Mouse (Mus musculus): Measurements from ENCODE around the gene Mvb12b. TPM values are rescaled to one million over a fixed set of nuclear protein-coding genes. Genes with fewer than 3 reads are reported as not detected.
A peak's percentile ranks its signal among the peaks of the same experiment; 100 is the strongest.

The Mvb12b gene
- polyA plus RNA-seq, 1 experiment from 2014 or later, result 85.8 TPM

DNA sequence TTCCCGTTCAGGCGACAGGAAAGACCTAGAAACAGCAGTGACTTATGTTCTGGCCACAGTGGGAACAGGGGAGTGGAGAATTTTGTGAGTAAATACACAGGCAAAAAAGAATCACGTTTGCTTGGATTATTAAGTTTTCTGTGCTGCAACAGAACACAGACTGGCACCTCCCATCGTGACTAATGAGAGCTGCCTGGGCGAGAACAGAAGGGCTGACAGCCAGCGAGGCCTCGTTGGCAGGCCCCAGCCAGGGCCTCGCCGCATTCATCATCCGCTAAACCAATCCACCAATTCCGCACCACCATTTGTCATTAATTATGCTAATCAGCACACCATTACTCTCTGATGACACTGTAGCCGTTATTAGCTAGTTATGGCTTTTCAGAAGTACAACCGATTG lies 102.2 kb downstream of the Mvb12b start:
- WGBS, result 6% methylated on average over 13 of the region's 13 CpGs
- peak; percentile 78 for ATAC-seq (replicated peaks)
- H3K4me1 ChIP-seq, result peaks cover 85% of the 10 kb centered on the region

DNA sequence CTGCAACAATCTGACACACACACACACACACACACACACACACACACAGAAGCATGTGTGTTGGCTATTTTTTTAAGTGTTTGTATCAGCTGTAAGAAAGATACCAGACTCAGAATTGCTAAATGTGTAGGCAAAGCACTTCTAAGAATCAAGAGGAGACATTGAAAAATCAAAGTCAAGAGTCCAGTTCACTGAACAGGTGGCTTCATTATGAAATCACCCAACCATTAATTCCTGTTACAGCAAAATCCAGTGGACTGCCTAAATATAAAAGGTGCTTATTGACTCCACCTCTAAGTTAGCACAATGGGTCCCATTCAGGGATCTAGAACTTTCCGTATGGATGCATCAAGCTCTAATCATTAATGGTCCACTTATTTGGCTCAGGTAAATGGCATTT lies 103.0 kb downstream of the Mvb12b start:
- 32% methylated on average over 1 of the region's 1 CpGs for WGBS
- H3K4me1 ChIP-seq, result peaks cover 76% of the 10 kb centered on the region
- no peak overlapping the region for H3K9ac ChIP-seq (replicated peaks)
- ATAC-seq (replicated peaks), result no peak
- peak overlapping the region; percentile 56; the same call in 1 of the 2 replicates for H3K27ac ChIP-seq (replicated peaks)
- H3K9me3 ChIP-seq, result no peaks in the 10 kb centered on the region
- no peaks in the 10 kb centered on the region for H3K36me3 ChIP-seq
- no peak overlapping the region for H3K4me2 ChIP-seq (replicated peaks)
- no peak overlapping the region for H3K4me3 ChIP-seq
- no peaks in the 10 kb centered on the region for H3K27me3 ChIP-seq

More for the DNA sequence above, 102.2 kb downstream of the Mvb12b start:
- H3K9ac ChIP-seq (replicated peaks), result 0 out of 2 replicates have a peak overlapping the region, but pooled peaks have one; percentile 10
- H3K4me3 ChIP-seq, result no peak overlapping the region
- no peaks in the 10 kb centered on the region for H3K27me3 ChIP-seq
- no peaks in the 10 kb centered on the region for H3K9me3 ChIP-seq
- H3K36me3 ChIP-seq, result no peaks in the 10 kb centered on the region
- H3K4me2 ChIP-seq (replicated peaks), result peak overlapping the region; percentile 29
- H3K27ac ChIP-seq (replicated peaks), result peak overlapping the region; percentile 95

DNA sequence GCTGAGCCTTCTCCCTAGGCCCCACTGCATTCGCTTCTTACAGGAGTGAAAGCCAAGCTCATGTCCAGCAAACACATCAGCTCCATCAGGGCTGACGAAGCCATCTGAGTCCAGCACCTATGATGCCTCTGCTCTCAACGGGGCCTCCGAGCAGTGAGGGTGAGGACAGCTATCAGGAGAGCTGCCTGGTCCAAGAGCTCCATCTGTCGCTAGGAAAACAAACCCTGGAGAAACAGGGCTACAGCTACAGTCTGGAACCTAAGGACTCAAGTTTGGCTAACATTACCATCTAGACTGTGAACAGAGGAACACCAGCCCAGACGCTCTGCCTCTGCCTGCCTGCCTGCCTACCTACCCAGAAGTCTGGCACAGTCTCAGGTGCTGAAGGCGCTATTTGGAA lies 104.3 kb downstream of the Mvb12b start:
- no peak overlapping the region for H3K4me2 ChIP-seq (replicated peaks)
- no peaks in the 10 kb centered on the region for H3K36me3 ChIP-seq
- H3K9ac ChIP-seq (replicated peaks), result no peak overlapping the region
- ATAC-seq (replicated peaks), result no peak
- H3K4me1 ChIP-seq, result peaks cover 65% of the 10 kb centered on the region
- no peak overlapping the region for H3K4me3 ChIP-seq
- H3K9me3 ChIP-seq, result no peaks in the 10 kb centered on the region
- H3K27ac ChIP-seq (replicated peaks), result peak overlapping the region; percentile 56
- no peaks in the 10 kb centered on the region for H3K27me3 ChIP-seq
- WGBS, result 72% methylated on average over 7 of the region's 7 CpGs

DNA sequence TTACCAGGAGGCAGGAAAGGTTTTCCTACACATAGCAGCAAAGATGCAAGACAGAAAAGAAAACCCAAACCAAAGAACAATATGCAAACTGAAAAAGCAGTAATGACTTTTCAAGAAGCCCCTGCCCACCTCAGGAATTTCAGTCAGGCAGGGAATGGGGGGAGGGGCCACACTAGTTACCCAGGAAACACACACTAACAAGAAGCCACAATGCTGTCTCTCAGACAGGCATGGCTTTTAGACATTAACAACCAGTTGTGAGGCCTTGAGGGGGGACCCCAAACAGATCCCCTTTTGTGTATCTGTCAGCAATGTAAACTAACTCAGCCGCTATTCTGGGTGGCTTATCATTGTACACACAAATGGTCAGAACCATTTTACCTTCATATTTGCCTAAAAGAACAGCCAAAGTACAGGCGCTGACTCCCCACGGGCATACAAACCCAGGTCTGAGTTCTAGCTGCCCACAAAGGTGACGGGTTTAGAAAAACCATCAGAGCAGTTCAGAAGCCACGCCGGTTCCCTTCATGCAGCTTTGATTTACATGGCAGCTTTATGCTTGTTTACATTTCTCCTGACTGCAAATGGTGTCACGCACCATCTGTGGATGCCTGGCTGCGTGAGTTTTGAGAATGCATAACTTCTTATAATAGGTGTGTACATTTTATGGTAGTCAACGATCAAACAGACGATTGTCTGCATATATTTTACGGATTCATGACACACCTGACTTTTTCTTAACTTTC lies 105.9 kb downstream of the Mvb12b start:
- Histone ChIP-seq H3K27me3 (no peaks in the 10 kb centered on the region), H3K9ac (replicated peaks) (no peak overlapping the region), H3K36me3 (no peaks in the 10 kb centered on the region), H3K27ac (replicated peaks) (peak overlapping the region; percentile 66), H3K4me3 (no peak overlapping the region), H3K9me3 (no peaks in the 10 kb centered on the region), H3K4me2 (replicated peaks) (no peak overlapping the region), H3K4me1 (peaks cover 50% of the 10 kb centered on the region)
- WGBS, result 39% methylated on average over 11 of the region's 11 CpGs
- no peak for ATAC-seq (replicated peaks)

DNA sequence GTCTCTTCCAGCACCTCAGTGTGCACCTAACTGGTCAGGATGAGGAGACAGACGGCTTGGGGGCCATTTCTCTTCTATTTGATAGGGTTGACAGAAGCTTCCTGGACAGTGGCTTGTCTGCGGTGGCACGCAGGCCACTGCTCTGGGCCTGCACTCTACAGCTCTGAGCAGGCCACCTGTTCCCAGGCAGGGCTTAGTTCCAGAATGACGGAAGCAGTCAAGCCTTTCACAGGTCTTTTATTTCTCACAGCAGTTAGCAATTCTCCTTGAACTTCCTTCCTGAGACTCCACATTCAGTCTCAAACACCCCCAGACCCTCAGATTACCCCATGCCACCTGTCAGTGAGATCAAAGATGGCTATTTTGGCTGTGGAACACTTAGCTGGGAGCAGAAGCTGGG lies 109.3 kb downstream of the Mvb12b start:
- H3K9ac ChIP-seq (replicated peaks), result no peak overlapping the region
- ATAC-seq (replicated peaks), result no peak
- H3K9me3 ChIP-seq, result no peaks in the 10 kb centered on the region
- WGBS, result 82% methylated on average over 4 of the region's 4 CpGs
- H3K4me2 ChIP-seq (replicated peaks), result no peak overlapping the region
- H3K4me3 ChIP-seq, result no peak overlapping the region
- no peaks in the 10 kb centered on the region for H3K27me3 ChIP-seq
- H3K4me1 ChIP-seq, result peaks cover 20% of the 10 kb centered on the region
- H3K27ac ChIP-seq (replicated peaks), result no peak overlapping the region
- peaks cover 7% of the 10 kb centered on the region; the same call in 1 of the 2 replicates for H3K36me3 ChIP-seq

DNA sequence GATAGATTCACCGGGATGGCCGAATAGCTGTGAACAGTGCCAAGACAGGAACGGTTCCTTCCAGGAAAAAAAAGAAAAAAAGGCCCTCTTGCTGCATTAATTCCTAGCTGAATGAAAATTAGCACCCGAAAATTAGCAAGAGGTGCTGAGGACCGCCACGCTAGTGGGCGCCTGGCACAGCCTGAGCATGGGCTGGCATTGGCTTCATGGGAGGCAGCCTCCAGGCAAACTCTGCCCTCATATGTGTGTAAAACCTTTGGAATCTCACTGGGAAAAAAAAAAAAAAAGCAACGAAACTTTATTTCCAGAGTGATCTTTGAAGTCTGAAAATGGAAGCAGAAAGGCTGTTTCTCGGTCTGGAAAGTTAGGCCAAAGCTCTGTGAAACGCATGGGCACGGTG lies 110.7 kb downstream of the Mvb12b start:
- H3K4me3 ChIP-seq, result no peak overlapping the region
- no peaks in the 10 kb centered on the region for H3K9me3 ChIP-seq
- no peak overlapping the region for H3K27ac ChIP-seq (replicated peaks)
- H3K27me3 ChIP-seq, result no peaks in the 10 kb centered on the region
- no peak overlapping the region for H3K9ac ChIP-seq (replicated peaks)
- H3K36me3 ChIP-seq, result peaks cover 7% of the 10 kb centered on the region; the same call in 1 of the 2 replicates
- no peak overlapping the region for H3K4me2 ChIP-seq (replicated peaks)
- no peak for ATAC-seq (replicated peaks)
- 84% methylated on average over 11 of the region's 11 CpGs for WGBS
- peaks cover 20% of the 10 kb centered on the region for H3K4me1 ChIP-seq

DNA sequence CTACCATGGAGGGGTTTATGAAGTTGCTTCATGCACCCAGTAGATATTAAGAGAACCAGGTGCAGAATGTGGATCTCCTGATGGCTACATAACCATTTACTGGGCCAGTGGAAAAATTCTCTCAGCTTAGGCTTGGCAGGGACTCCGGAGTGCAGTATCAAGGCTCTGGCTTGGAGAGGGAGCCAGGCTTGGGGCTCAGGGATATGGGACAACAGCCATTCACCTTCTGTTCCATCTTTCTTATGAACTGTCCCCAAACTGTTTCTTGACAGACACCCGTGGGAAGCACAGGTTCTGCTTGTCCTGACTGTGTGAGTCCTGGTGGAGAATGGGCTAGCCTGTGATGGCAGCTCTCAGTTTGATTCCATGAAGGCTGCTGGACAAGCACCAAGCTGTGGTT lies 112.9 kb downstream of the Mvb12b start:
- WGBS, result 93% methylated on average over 2 of the region's 2 CpGs
- H3K4me1 ChIP-seq, result peaks cover 24% of the 10 kb centered on the region
- no peak overlapping the region for H3K27ac ChIP-seq (replicated peaks)
- no peak for ATAC-seq (replicated peaks)
- H3K36me3 ChIP-seq, result peaks cover 7% of the 10 kb centered on the region; the same call in 1 of the 2 replicates
- H3K4me2 ChIP-seq (replicated peaks), result no peak overlapping the region
- no peaks in the 10 kb centered on the region for H3K27me3 ChIP-seq
- H3K4me3 ChIP-seq, result no peak overlapping the region
- H3K9ac ChIP-seq (replicated peaks), result no peak overlapping the region
- no peaks in the 10 kb centered on the region for H3K9me3 ChIP-seq

DNA sequence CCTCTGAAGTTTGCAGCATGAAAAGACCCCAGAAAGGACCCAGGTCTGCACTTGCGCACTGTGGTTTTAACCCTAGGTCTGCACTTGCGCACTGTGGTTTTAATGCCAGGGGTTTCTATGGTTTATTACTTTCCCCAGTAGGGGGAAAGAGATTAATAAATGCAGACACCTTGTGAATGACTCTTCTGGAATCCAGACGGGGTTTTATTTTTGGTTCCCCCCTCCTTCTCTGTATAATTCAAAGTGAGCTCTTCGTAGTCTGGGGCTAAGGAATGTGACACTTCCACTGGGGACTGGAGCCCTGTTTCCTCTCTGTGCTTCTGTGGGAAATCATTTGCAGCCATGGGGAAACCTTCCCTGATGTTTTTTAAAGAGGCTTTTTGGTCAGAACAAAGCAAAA lies 113.6 kb downstream of the Mvb12b start:
- Histone ChIP-seq H3K27ac (replicated peaks) (no peak overlapping the region), H3K4me1 (peaks cover 24% of the 10 kb centered on the region)
- no peak for ATAC-seq (replicated peaks)

DNA sequence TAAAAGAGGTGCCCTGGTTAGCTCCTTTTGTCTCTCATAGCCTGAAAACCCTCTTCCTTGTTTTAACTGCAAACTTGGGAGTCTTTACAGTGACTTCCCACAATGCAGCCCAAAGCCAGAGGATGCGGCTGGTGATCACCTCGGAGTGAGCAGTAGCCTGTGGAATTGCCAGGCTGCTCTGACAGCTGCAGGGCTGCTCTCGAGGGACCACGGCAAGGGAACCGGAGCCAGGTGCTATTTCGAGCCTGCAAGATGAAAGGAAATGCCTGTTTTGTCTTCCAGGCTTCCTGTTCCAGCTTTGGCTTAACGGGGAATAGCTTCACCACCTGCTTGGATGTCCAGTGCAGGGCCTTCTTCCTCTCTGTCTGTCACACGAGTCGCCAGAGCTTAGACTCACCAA lies 115.3 kb downstream of the Mvb12b start:
- H3K4me3 ChIP-seq, result no peak overlapping the region
- peaks cover 7% of the 10 kb centered on the region; the same call in 1 of the 2 replicates for H3K36me3 ChIP-seq
- no peak overlapping the region for H3K9ac ChIP-seq (replicated peaks)
- H3K9me3 ChIP-seq, result no peaks in the 10 kb centered on the region
- peak overlapping the region; percentile 61 for H3K27ac ChIP-seq (replicated peaks)
- no peak overlapping the region for H3K4me2 ChIP-seq (replicated peaks)
- WGBS, result 53% methylated on average over 9 of the region's 9 CpGs
- H3K27me3 ChIP-seq, result no peaks in the 10 kb centered on the region
- ATAC-seq (replicated peaks), result no peak
- H3K4me1 ChIP-seq, result peaks cover 24% of the 10 kb centered on the region

More for the DNA sequence above, 113.6 kb downstream of the Mvb12b start:
- Histone ChIP-seq H3K4me2 (replicated peaks) (no peak overlapping the region), H3K9me3 (no peaks in the 10 kb centered on the region), H3K9ac (replicated peaks) (no peak overlapping the region), H3K36me3 (peaks cover 7% of the 10 kb centered on the region; the same call in 1 of the 2 replicates), H3K4me3 (no peak overlapping the region), H3K27me3 (no peaks in the 10 kb centered on the region)
- 68% methylated on average over 4 of the region's 4 CpGs for WGBS

DNA sequence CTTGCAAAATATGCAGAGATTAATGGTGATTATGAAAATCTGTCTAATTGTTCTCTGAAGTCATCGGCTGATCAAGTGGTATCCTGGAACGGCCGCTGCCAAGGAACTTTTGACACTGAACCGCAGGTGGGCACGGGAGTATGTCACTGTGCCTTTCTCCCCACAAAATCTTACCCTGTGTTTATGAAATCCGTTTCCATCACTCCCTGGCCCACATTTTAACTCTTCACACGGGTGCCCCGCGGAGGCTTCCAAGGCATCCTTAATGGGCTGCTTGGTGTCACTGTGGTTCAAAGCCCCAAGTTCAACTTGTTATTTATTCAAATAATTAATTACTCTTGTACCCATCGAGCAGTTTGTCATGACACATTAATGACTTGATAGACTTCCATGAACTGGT lies 116.4 kb downstream of the Mvb12b start:
- Histone ChIP-seq H3K4me1 (peaks cover 24% of the 10 kb centered on the region), H3K27me3 (no peaks in the 10 kb centered on the region), H3K36me3 (peaks cover 7% of the 10 kb centered on the region; the same call in 1 of the 2 replicates), H3K4me2 (replicated peaks) (no peak overlapping the region), H3K9ac (replicated peaks) (no peak overlapping the region), H3K4me3 (no peak overlapping the region), H3K27ac (replicated peaks) (peak overlapping the region; percentile 61), H3K9me3 (no peaks in the 10 kb centered on the region)
- 31% methylated on average over 10 of the region's 10 CpGs for WGBS
- ATAC-seq (replicated peaks), result peak; percentile 20; the same call in 1 of the 2 replicates

DNA sequence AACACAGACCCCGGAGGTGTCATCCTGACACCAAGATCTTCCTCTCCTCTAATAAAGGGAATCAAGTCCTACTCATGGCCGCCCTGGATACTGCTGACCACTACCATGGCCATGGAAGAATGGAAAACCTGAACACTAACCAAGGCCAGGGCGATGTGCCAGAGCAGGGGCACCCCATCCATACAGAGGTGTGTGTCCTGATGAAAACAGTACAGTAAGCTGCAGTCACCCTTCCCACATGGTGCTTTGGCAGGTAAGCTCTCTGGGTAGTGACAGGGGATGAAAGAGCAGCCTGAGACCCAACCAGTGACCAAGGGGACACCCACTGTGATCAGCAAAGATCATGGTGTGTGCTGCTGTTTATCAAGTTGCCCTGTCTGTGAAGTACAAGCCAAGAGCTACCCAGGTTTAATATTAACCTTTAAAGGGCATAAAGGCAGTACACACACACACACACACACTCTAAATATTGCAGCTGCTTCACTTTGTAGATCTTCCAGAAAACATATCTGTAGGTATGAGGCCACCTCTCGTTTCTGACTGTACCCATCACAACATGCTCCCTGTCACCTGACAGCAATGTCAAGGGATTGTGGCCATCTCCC lies 117.1 kb downstream of the Mvb12b start:
- H3K9ac ChIP-seq (replicated peaks), result no peak overlapping the region
- no peak for ATAC-seq (replicated peaks)
- H3K27me3 ChIP-seq, result no peaks in the 10 kb centered on the region
- peaks cover 5% of the 10 kb centered on the region; the same call in 1 of the 2 replicates for H3K36me3 ChIP-seq
- peak overlapping the region; percentile 51 for H3K27ac ChIP-seq (replicated peaks)
- WGBS, result 87% methylated on average over 4 of the region's 4 CpGs
- no peaks in the 10 kb centered on the region for H3K9me3 ChIP-seq
- no peak overlapping the region for H3K4me2 ChIP-seq (replicated peaks)
- peaks cover 24% of the 10 kb centered on the region for H3K4me1 ChIP-seq
- H3K4me3 ChIP-seq, result no peak overlapping the region

DNA sequence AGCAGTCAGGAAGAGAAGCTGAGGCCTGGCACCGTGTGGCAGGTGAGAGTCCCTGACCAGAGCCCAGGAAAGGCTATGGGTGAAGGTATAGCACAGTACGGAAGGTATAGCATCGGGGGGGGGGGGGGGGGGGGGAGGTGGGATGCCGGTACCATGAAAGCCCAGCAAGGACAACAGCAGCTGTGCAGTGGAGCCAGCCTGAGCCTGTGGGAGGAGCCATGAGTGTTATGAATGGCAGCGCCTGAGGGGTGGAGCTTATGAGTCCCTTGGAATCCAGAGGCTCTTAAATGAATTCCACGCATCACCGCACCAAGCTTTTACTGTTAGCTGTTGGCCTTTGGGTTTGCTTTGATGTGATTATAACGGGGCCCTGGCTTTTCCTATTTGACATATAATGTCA lies 123.3 kb downstream of the Mvb12b start:
- Histone ChIP-seq H3K4me3 (no peak overlapping the region), H3K27ac (replicated peaks) (no peak overlapping the region), H3K4me2 (replicated peaks) (no peak overlapping the region), H3K9ac (replicated peaks) (no peak overlapping the region), H3K9me3 (no peaks in the 10 kb centered on the region), H3K4me1 (peaks cover 20% of the 10 kb centered on the region), H3K36me3 (peaks cover 3% of the 10 kb centered on the region; the same call in 1 of the 2 replicates), H3K27me3 (no peaks in the 10 kb centered on the region)
- 11% methylated on average over 5 of the region's 8 CpGs for WGBS
- ATAC-seq (replicated peaks), result peak; percentile 30

Data from forebrain, embryonic 15.5 days (tissue).